Mouse (Mus musculus) CH12.LX (cell line): ENCODE data around the gene Eml6.

Experiments
- CHD1 ChIP-seq: IDR thresholded peaks from 2 replicates; pipeline ENCODE4 v1.6.1; 2012; ENCODE audit warnings: low read depth, low read length, improper control_type of control experiment, inconsistent platforms
- CTCF ChIP-seq, 2 experiments: IDR thresholded peaks in 1 of 2; conservative IDR thresholded peaks in 1 of 2; 2 replicates each; pipeline ENCODE4 v1.5.1; 2011 to 2012; ENCODE audit warnings: low read depth in 2 of 2, low read length in 2 of 2, improper control_type of control experiment in 1 of 2, inconsistent platforms in 1 of 2, mild to moderate bottlenecking in 1 of 2, moderate library complexity in 1 of 2
- E2F4 ChIP-seq: IDR thresholded peaks from 2 replicates; pipeline ENCODE4 v1.6.1; 2011; ENCODE audit warnings: low read depth, low read length, improper control_type of control experiment; ENCODE audit not compliant: insufficient replicate concordance
- HCFC1 ChIP-seq: IDR thresholded peaks from 2 replicates; pipeline ENCODE4 v1.6.1; 2012; ENCODE audit warnings: low read depth, mild to moderate bottlenecking, inconsistent platforms, low read length, improper control_type of control experiment
- KAT2A ChIP-seq: IDR thresholded peaks from 2 replicates; pipeline ENCODE4 v1.6.1; 2012; ENCODE audit warnings: low read length, improper control_type of control experiment, inconsistent platforms; ENCODE audit not compliant: insufficient replicate concordance
- MAX ChIP-seq: IDR thresholded peaks from 2 replicates; pipeline ENCODE4 v1.6.1; 2011; ENCODE audit warnings: low read length, improper control_type of control experiment
- TCF12 ChIP-seq: IDR thresholded peaks from 2 replicates; pipeline ENCODE4 v1.6.1; 2014; ENCODE audit warnings: low read depth, mild to moderate bottlenecking, inconsistent platforms, low read length, improper control_type of control experiment
- ZKSCAN1 ChIP-seq: IDR thresholded peaks from 2 replicates; pipeline ENCODE4 v1.6.1; 2012; ENCODE audit warnings: low read depth, inconsistent platforms, low read length, improper control_type of control experiment, borderline replicate concordance

- TF ChIP-seq CTCF (conservative IDR thresholded peaks at IDR 0.05 in 1 of 2, IDR thresholded peaks at IDR 0.05 in 1 of 2; ENCODE audit: low read depth in 2 of 2, low read length in 2 of 2): no peak
- no peak for TF ChIP-seq CHD1
- TF ChIP-seq ZKSCAN1: no peak
- no peak for TF ChIP-seq HCFC1
- TF ChIP-seq KAT2A: no peak
- no peak for TF ChIP-seq TCF12
- TF ChIP-seq MAX: no peak
- no peak for TF ChIP-seq E2F4
Observed at GRCm38 (mm10) chr11:29778936-29779335, 246.9 kb downstream of the Eml6 start.
